Mouse (Mus musculus) heart, embryonic 11.5 days (tissue): ENCODE measurements around the gene Zic4. TPM values are rescaled to one million over a fixed set of nuclear protein-coding genes. Genes with fewer than 3 reads are reported as not detected.

ENCODE experiments used
- ATAC-seq: fragments of 200-750 bp; cut with Nextera tagmentation; replicated peaks from 2 replicates; pipeline ENCODE4 v1.8.0; 2017; ENCODE audit warnings: moderate library complexity; ENCODE audit not compliant: insufficient number of reproducible peaks, low FRiP score, low TSS enrichment
- H3K27ac ChIP-seq: fragments of 300-500 bp; sonication (generic); 2 replicates; pipeline ENCODE4 v1.5.1; 2014; ENCODE audit warnings: mild to moderate bottlenecking, low read depth, low read length
- H3K27me3 ChIP-seq: fragments of 300-500 bp; sonication (generic); 2 replicates; pipeline ENCODE4 v1.6.1; 2014; ENCODE audit warnings: mild to moderate bottlenecking, low read length, mixed read lengths; ENCODE audit not compliant: control insufficient read depth, insufficient read depth
- H3K36me3 ChIP-seq: fragments of 300-500 bp; sonication (generic); 2 replicates; pipeline ENCODE4 v1.6.1; 2014; ENCODE audit warnings: mild to moderate bottlenecking, low read length, moderate library complexity, mixed read lengths; ENCODE audit not compliant: control insufficient read depth, insufficient read depth
- H3K4me1 ChIP-seq: fragments of 300-500 bp; sonication (generic); 2 replicates; pipeline ENCODE4 v1.6.1; 2014; ENCODE audit warnings: low read length; ENCODE audit not compliant: control insufficient read depth, insufficient read depth
- H3K4me2 ChIP-seq: fragments of 300-500 bp; sonication (generic); 2 replicates; pipeline ENCODE4 v1.6.1; 2014; ENCODE audit warnings: mild to moderate bottlenecking, moderate library complexity
- H3K4me3 ChIP-seq: fragments of 300-500 bp; sonication (generic); 2 replicates; pipeline ENCODE4 v1.5.1; 2014; ENCODE audit warnings: low read depth, low read length
- H3K9ac ChIP-seq: fragments of 300-500 bp; sonication (generic); 2 replicates; pipeline ENCODE4 v1.6.1; 2014; ENCODE audit warnings: mild to moderate bottlenecking, low read depth, low read length, moderate library complexity
- H3K9me3 ChIP-seq: fragments of 300-500 bp; sonication (generic); replicated peaks from 2 replicates; pipeline ENCODE4 v1.6.1; 2016; ENCODE audit warnings: low read length; ENCODE audit not compliant: control insufficient read depth
- WGBS: fragments of 180-500 bp; shearing (Covaris S2); extraction: QIAGEN DNeasy Blood & Tissue Kit; methylation state at CpG from one replicate; pipeline ENCODE4 v1.1.7; 2014; ENCODE audit not compliant: insufficient replicate concordance; 5-methylcytosine and 5-hydroxymethylcytosine counted together
- polyA plus RNA-seq: library from polyadenylated mRNA; unstranded; fragments of >200 nt; fragmentation: Nextera tagmentation; extraction: Ambion mirVana; gene quantifications from 2 replicates; pipeline ENCODE4 v1.2.1, GENCODE M21; 2014

Zic4 gene
- polyA plus RNA-seq, 1 experiment from 2014 or later = not detected

GRCm38 (mm10) chr9:91381284-91382110 lies 19.3 kb downstream of the Zic4 start:
- H3K4me3 ChIP-seq = peak overlapping the region; percentile 60
- WGBS = under 1% methylated on average over 66 of the region's 76 CpGs
- no peaks in the 10 kb centered on the region for H3K36me3 ChIP-seq
- H3K9ac ChIP-seq = peak overlapping the region; percentile 64
- H3K9me3 ChIP-seq = no peaks in the 10 kb centered on the region
- peaks cover 96% of the 10 kb centered on the region for H3K27me3 ChIP-seq
- peaks cover 4% of the 10 kb centered on the region; the same call in 1 of the 2 replicates for H3K4me1 ChIP-seq
- H3K4me2 ChIP-seq = peak overlapping the region; percentile 85
- ATAC-seq = peak; percentile 75; the same call in 1 of the 2 replicates
- H3K27ac ChIP-seq = no peak overlapping the region

GRCm38 (mm10) chr9:91382111-91382379 lies 19.8 kb downstream of the Zic4 start:
- peaks cover 95% of the 10 kb centered on the region for H3K27me3 ChIP-seq
- no peak overlapping the region for H3K27ac ChIP-seq
- peak overlapping the region; percentile 85 for H3K4me2 ChIP-seq
- WGBS = 1% methylated on average over 2 of the region's 2 CpGs
- peaks cover 4% of the 10 kb centered on the region; the same call in 1 of the 2 replicates for H3K4me1 ChIP-seq
- peak overlapping the region; percentile 60; the same call in 1 of the 2 replicates for H3K4me3 ChIP-seq
- H3K36me3 ChIP-seq = no peaks in the 10 kb centered on the region
- no peak overlapping the region for H3K9ac ChIP-seq
- no peaks in the 10 kb centered on the region for H3K9me3 ChIP-seq
- ATAC-seq = no peak

- H3K4me3 ChIP-seq = no peak overlapping the region
- no peak overlapping the region for H3K9ac ChIP-seq
- WGBS = 3% methylated on average over 24 of the region's 24 CpGs
- H3K27ac ChIP-seq = no peak overlapping the region
- no peak overlapping the region for H3K4me2 ChIP-seq
- ATAC-seq = no peak
- no peaks in the 10 kb centered on the region for H3K36me3 ChIP-seq
- H3K4me1 ChIP-seq = peaks cover 4% of the 10 kb centered on the region; the same call in 1 of the 2 replicates
- peaks cover 95% of the 10 kb centered on the region for H3K27me3 ChIP-seq
- H3K9me3 ChIP-seq = no peaks in the 10 kb centered on the region
Observed at GRCm38 (mm10) chr9:91382471-91383255, 20.4 kb downstream of the Zic4 start.

- WGBS = 2% methylated on average over 28 of the region's 28 CpGs
- H3K27me3 ChIP-seq = peaks cover 94% of the 10 kb centered on the region
- H3K4me2 ChIP-seq = no peak overlapping the region
- peaks cover 2% of the 10 kb centered on the region; the same call in 1 of the 2 replicates for H3K4me1 ChIP-seq
- H3K36me3 ChIP-seq = no peaks in the 10 kb centered on the region
- no peak overlapping the region for H3K9ac ChIP-seq
- H3K9me3 ChIP-seq = no peaks in the 10 kb centered on the region
- H3K4me3 ChIP-seq = 0 out of 2 replicates have a peak overlapping the region, but pooled peaks have one; percentile 3
- no peak overlapping the region for H3K27ac ChIP-seq
- no peak for ATAC-seq
Observed at GRCm38 (mm10) chr9:91383441-91384135, 21.4 kb downstream of the Zic4 start.

GRCm38 (mm10) chr9:91384136-91384500 lies 21.9 kb downstream of the Zic4 start:
- Histone ChIP-seq H3K36me3 (no peaks in the 10 kb centered on the region), H3K9ac (no peak overlapping the region), H3K4me1 (0 out of 2 replicates have a peak, but pooled peaks cover 2% of the 10 kb centered on the region), H3K27me3 (peaks cover 94% of the 10 kb centered on the region), H3K4me3 (0 out of 2 replicates have a peak overlapping the region, but pooled peaks have one; percentile 3), H3K4me2 (no peak overlapping the region), H3K27ac (no peak overlapping the region), H3K9me3 (no peaks in the 10 kb centered on the region)
- WGBS = under 1% methylated on average over 30 of the region's 30 CpGs
- ATAC-seq = no peak

- Histone ChIP-seq H3K4me2 (no peak overlapping the region), H3K27ac (no peak overlapping the region), H3K9me3 (no peaks in the 10 kb centered on the region), H3K9ac (no peak overlapping the region), H3K4me1 (0 out of 2 replicates have a peak, but pooled peaks cover 2% of the 10 kb centered on the region), H3K4me3 (no peak overlapping the region), H3K27me3 (peaks cover 94% of the 10 kb centered on the region), H3K36me3 (no peaks in the 10 kb centered on the region)
- no peak for ATAC-seq
- 3% methylated on average over 4 of the region's 4 CpGs for WGBS
Observed at GRCm38 (mm10) chr9:91384693-91385560, 22.7 kb downstream of the Zic4 start.

GRCm38 (mm10) chr9:91385561-91386430 lies 23.6 kb downstream of the Zic4 start:
- WGBS = under 1% methylated on average over 8 of the region's 8 CpGs
- no peak overlapping the region for H3K4me3 ChIP-seq
- H3K27ac ChIP-seq = no peak overlapping the region
- H3K4me1 ChIP-seq = 0 out of 2 replicates have a peak, but pooled peaks cover 2% of the 10 kb centered on the region
- H3K27me3 ChIP-seq = peaks cover 95% of the 10 kb centered on the region
- H3K36me3 ChIP-seq = no peaks in the 10 kb centered on the region
- H3K4me2 ChIP-seq = no peak overlapping the region
- ATAC-seq = no peak
- no peaks in the 10 kb centered on the region for H3K9me3 ChIP-seq
- H3K9ac ChIP-seq = no peak overlapping the region
